Mouse (Mus musculus) kidney, adult 2 months (tissue): Measurements from ENCODE around the gene Gm20532.

Experiments used
- CTCF ChIP-seq: fragments of 200-500 bp; conservative IDR thresholded peaks from 2 replicates; pipeline ENCODE4 v1.5.1; 2011; ENCODE audit warnings: low read depth, mild to moderate bottlenecking, control low read depth, low read length, moderate library complexity, mixed read lengths; ENCODE audit not compliant: insufficient read depth, insufficient read length
- POLR2A ChIP-seq: fragments of 200-500 bp; IDR thresholded peaks from one replicate; pipeline ENCODE4 v1.6.1; 2011; ENCODE audit warnings: low read depth, low read length, control low read depth

- TF ChIP-seq CTCF (no peak), POLR2A (no peak)
Observed at GRCm38 (mm10) chr2:26579714-26580113, 6.7 kb upstream of the Gm20532 start, which contains the start of gene Egfl7.
